Mouse (Mus musculus): Measurements from ENCODE around the gene Ccdc148.

Ccdc148 gene

DNA sequence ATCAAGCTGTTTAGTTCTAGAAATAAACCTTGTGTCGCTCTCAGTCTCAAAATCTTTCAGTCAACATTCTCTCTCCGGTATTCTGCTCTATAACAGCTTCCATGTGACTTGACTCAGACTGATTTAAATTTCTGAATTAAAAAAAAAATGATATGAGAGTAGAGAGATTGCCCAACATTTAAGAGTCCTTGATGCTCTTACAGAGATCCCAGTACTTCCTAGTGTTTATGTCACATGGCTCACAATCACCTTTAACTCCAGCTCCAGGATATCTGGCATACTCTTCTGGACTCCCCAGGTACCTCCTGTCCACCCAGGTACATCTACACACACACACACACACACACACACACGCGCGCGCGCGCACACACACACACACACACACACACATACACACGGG, 248.1 kb downstream of the Ccdc148 start:
- no peak for DNase-seq (ENCODE audit: low spot score in 2 of 2)

DNA sequence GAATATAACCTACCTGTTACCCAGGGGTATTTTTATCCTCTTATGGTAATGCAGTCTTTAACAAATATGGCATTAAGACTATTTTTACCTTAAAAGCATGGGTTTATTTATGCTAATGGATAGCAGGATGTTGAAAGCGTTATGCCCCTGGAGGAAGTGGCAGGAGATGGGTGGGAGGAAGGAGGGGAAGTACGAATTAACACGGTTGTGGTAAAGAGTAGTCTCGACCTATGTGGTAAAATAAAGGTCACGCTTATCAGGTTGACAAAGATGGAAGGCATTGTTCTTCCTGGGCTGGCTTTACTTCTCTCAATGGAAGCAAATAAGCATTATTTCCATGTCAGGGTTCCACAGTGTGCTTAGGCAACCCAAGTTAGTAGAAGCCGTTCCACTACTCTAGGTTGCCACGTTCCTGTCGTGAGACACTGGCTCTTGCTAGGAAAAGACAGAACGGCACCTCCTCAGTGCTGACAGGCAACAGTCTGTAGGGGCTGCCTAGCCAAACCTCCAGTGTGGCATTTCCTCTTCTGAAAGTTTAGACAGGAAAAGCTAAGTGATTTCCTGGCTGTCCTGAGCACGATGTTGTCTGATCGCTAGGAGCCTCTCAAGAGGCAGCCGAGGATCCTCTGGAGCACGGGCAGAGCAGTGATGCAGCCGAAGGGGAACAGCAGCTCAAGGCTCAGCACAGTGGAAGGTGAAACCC, 253.5 kb downstream of the Ccdc148 start:
- DNase-seq (ENCODE audit: low spot score in 2 of 2) = no peak

DNA sequence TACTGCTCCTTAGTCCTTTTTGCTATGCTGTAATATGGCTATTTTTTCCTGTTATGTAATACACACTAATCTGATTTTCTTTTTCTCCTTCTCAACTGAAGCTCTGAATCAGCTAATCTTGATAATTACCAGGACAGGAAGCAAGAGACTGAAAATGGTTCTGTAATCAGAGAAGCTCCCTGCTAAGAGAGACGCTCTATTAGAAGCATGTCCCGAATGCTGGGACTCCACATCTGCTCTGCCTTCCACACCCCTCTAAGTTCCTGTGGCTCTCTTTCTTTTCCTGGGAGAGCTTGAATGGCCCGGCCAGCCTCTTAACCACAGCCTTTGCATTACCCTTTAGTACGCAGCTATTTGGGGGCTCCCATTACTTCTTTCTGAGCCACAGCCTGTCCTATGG, 255.4 kb downstream of the Ccdc148 start:
- no peak for DNase-seq (ENCODE audit: low spot score in 2 of 2)

GRCm38 (mm10) chr2:58879876-58880275, 280.6 kb downstream of the Ccdc148 start:
- DNase-seq (ENCODE audit: low spot score in 2 of 2) = no peak

GRCm38 (mm10) chr2:58859134-58859533, 301.3 kb downstream of the Ccdc148 start, which contains the start of gene Gm11099:
TSS of gene Gm11099 (plus strand) at chr2:58859434.
- no peak for DNase-seq (ENCODE audit: low spot score in 2 of 2)

GRCm38 (mm10) chr2:58844499-58844898, 316.0 kb downstream of the Ccdc148 start:
- DNase-seq (ENCODE audit: low spot score in 2 of 2) = no peak

DNA sequence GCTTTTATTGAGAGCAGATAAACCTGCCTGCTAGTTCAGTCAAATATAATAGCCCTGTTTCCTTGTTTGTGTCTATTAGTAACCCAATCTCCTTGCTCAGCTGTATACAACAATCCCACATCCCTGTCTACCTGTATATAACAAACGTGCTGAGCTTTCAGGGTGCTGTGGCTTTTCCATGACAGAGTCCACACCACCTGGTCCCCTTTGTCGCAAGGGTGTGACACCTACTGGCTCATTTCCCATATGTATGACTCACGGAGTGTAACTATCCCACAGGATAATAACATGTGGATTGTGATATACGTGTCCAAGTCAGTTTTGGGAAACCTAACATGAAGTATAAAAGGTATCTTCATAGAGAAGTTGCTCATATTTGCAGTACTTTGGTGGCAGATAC, 318.0 kb downstream of the Ccdc148 start:
- no peak for DNase-seq (ENCODE audit: low spot score in 2 of 2)

- no peak for DNase-seq (ENCODE audit: low spot score in 2 of 2)
Observed at GRCm38 (mm10) chr2:58841021-58841420, 319.5 kb downstream of the Ccdc148 start.

- DNase-seq (ENCODE audit: low spot score in 2 of 2) = no peak
Observed at GRCm38 (mm10) chr2:58832253-58832980, 328.1 kb downstream of the Ccdc148 start.

GRCm38 (mm10) chr2:58829981-58830742, 330.3 kb downstream of the Ccdc148 start:
- no peak for DNase-seq (ENCODE audit: low spot score in 2 of 2)

DNA sequence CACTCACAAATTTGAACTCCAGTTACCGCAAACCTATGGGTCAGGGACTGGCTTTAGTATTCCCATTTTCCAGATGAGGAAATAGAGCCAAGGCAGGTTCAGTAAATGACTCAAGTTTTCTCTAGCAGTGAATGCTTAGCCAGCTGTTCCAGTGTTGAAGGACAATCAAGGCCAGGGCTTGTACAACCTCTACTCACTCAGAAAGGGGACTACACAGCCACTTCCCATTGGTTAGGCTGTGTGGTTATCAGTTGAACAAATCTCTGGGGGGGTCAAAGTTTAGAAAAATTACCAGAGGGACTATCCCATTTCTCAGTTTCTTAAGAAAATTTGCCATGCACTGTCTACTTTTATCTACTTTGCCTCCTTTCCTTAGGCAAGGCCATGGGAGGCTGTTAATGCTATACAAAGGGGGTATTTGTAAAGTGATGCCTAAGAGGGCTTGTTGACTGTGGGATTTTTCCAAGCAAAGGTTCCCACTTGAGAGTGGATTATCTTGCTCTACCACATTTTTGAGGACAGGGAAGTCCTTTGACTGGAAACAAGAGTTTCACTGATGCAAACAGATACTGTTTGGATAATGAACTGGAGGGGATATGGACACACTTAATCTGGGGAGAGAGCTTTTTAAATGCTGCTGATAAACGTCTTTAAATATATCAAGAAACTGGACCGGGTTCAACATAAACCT, 331.4 kb downstream of the Ccdc148 start:
- no peak for DNase-seq (ENCODE audit: low spot score in 2 of 2)

GRCm38 (mm10) chr2:58812941-58813340, 347.5 kb downstream of the Ccdc148 start:
- DNase-seq (ENCODE audit: low spot score in 2 of 2) = no peak

DNA sequence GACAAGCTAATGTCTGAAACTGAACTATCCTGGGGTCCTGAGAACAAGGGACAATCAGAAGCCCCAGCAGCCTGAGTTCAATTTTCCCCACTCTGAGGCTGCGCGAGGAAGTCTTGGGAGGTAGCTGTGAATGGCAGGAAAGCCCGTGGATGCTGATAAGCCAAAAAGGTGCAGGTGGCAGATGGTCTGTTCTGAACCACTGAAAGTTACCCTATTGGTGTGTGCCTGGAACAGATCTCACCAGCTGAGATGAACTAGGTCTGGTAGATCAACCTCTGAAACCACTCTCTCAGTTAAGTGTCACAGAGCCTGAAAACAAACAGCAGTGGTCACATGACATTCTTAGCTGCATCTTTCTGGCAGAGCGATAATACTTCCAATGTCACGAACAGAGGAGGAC, 360.9 kb downstream of the Ccdc148 start:
- DNase-seq (ENCODE audit: low spot score in 2 of 2) = no peak

- no peak for DNase-seq (ENCODE audit: low spot score in 2 of 2)
Observed at GRCm38 (mm10) chr2:58799126-58799525, 361.4 kb downstream of the Ccdc148 start.

- DNase-seq (ENCODE audit: low spot score in 2 of 2) = no peak
Observed at GRCm38 (mm10) chr2:58797506-58797905, 363.0 kb downstream of the Ccdc148 start.

DNA sequence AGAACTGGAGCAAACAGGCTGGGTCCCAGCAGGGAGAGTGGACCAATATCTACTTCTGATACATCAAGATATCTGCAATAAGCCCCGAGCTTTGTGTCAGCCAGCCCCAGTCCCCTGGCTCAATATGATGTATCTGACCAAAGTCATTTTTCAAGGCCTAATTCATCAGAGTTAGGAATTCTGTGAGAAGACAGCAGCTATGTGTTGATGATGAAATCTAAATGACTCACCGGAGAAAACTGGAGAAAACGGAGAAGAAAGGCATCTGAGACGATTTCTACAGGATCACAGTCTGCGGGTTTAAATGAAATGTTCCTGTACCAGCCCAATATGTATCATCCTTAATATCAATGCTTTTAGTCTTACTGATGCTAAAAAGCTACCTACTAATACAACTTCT, 365.1 kb downstream of the Ccdc148 start:
- DNase-seq (ENCODE audit: low spot score in 2 of 2) = no peak

- no peak for DNase-seq (ENCODE audit: low spot score in 2 of 2)
Observed at GRCm38 (mm10) chr2:58794489-58794888, 366.0 kb downstream of the Ccdc148 start.

DNA sequence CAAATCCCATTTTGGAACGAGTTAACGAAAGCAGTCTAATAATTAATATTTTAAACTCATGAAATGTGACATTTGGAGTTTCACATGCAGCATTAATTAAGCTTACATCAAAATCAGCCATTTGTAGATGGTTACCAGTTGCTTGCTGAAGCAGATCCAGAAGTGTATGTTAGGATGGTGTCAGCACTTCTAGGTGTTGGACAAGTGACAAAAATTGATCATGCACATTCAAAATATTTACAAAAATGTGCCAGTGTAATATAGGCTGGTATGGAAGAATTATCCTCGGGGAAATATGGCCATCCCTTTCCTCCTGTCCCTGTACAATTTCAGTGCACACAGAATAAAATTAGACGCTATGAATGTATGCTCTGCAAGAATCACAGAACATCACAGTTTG, 370.1 kb downstream of the Ccdc148 start:
- DNase-seq (ENCODE audit: low spot score in 2 of 2) = no peak

DNA sequence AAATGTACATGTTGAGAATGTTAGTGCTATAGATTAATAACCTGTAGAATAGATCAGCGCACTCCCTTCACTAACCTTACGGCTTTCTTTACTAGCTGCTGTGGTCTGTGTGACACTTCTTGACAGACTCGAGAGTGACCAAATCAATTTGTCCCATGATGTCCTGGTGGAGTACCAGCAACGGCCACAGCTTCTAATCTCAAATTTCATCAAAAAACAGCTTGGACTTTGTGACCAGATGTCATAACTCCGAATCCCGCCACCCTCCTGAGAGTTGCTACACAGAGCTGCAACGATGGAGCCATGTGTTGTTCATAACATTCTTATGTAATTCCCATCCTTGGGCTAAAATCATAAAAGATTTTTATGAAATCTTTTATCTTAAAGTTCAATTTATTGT, 370.5 kb downstream of the Ccdc148 start:
- DNase-seq (ENCODE audit: low spot score in 2 of 2) = no peak

- no peak for DNase-seq (ENCODE audit: low spot score in 2 of 2)
Observed at GRCm38 (mm10) chr2:58787360-58787759, 373.1 kb downstream of the Ccdc148 start.

DNA sequence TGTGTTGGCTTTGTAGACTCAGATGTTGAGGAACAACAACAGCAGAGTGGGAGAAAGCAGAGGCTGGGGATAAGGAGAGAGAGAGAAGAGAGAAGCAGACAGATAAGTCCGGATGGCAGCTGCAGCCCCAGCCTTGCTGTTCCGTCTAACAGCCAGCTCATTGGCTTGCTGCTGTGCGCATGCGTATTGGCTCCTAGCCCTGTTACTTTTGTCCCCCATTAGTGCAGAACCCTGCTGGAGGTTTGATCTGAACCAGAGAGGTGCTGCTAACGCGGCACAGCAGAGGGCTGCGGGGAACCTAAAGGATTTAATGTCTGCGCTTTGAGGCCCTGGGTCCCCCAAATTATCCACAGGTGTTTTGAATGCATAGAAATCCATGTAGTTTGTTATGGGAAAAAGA, 373.8 kb downstream of the Ccdc148 start:
- DNase-seq (ENCODE audit: low spot score in 2 of 2) = no peak

GRCm38 (mm10) chr2:58786177-58786576, 374.3 kb downstream of the Ccdc148 start:
- no peak for DNase-seq (ENCODE audit: low spot score in 2 of 2)

Measured in frontal cortex, postnatal 10 days (tissue).